Mouse (Mus musculus): ENCODE results near the gene Zscan21. TPM values are rescaled to one million over a fixed set of nuclear protein-coding genes. Genes with fewer than 3 reads are reported as not detected.

Zscan21 gene
- polyA plus RNA-seq, 1 experiment, result 14.0 TPM

GRCm38 (mm10) chr5:138084996-138085395, 31.7 kb upstream of the Zscan21 start, which contains the start of gene Zkscan1:
Gene Zkscan1, plus strand, starts transcription at chr5:138085084.
- peaks cover 5% of the 10 kb centered on the region; the same call in 1 of the 2 replicates for H3K4me1 ChIP-seq (ENCODE audit: control insufficient read depth, insufficient read depth, low read length)

GRCm38 (mm10) chr5:138085421-138085911, 31.2 kb upstream of the Zscan21 start:
- TF ChIP-seq POLR2A (IDR thresholded peaks at IDR 0.05; ENCODE audit: borderline replicate concordance, low read depth, low read length), result no peak
- TF ChIP-seq CTCF (IDR thresholded peaks at IDR 0.05; ENCODE audit: low read depth, low read length), result no peak
- H3K4me1 ChIP-seq (ENCODE audit: control insufficient read depth, insufficient read depth, low read length), result peaks cover 5% of the 10 kb centered on the region; the same call in 1 of the 2 replicates
- peak overlapping the region; percentile 96 for H3K4me3 ChIP-seq (ENCODE audit: insufficient read depth, low read length)
- peak overlapping the region; percentile 68 for H3K27ac ChIP-seq (ENCODE audit: insufficient read depth, low read depth, low read length)

More at GRCm38 (mm10) chr5:138084996-138085395, 31.7 kb upstream of the Zscan21 start, which contains the start of gene Zkscan1:
- TF ChIP-seq POLR2A (IDR thresholded peaks at IDR 0.05; ENCODE audit: borderline replicate concordance, low read depth, low read length) (no peak), CTCF (IDR thresholded peaks at IDR 0.05; ENCODE audit: low read depth, low read length) (no peak)
- Histone ChIP-seq H3K4me3 (ENCODE audit: insufficient read depth, low read length) (peak within 1 kb of the TSS; percentile 96), H3K27ac (ENCODE audit: insufficient read depth, low read depth, low read length) (peak within 1 kb of the TSS; percentile 68)

- H3K4me3 ChIP-seq (ENCODE audit: insufficient read depth, low read length), result no peak overlapping the region
- H3K27ac ChIP-seq (ENCODE audit: insufficient read depth, low read depth, low read length), result no peak overlapping the region
- peaks cover 5% of the 10 kb centered on the region; the same call in 1 of the 2 replicates for H3K4me1 ChIP-seq (ENCODE audit: control insufficient read depth, insufficient read depth, low read length)
- TF ChIP-seq CTCF (IDR thresholded peaks at IDR 0.05; ENCODE audit: low read depth, low read length) (no peak), POLR2A (IDR thresholded peaks at IDR 0.05; ENCODE audit: borderline replicate concordance, low read depth, low read length) (no peak)
Observed at GRCm38 (mm10) chr5:138086842-138087241, 29.9 kb upstream of the Zscan21 start.

GRCm38 (mm10) chr5:138088366-138088765, 28.3 kb upstream of the Zscan21 start:
- TF ChIP-seq CTCF (IDR thresholded peaks at IDR 0.05; ENCODE audit: low read depth, low read length) (no peak), POLR2A (IDR thresholded peaks at IDR 0.05; ENCODE audit: borderline replicate concordance, low read depth, low read length) (no peak)
- no peak overlapping the region for H3K27ac ChIP-seq (ENCODE audit: insufficient read depth, low read depth, low read length)
- peaks cover 5% of the 10 kb centered on the region; the same call in 1 of the 2 replicates for H3K4me1 ChIP-seq (ENCODE audit: control insufficient read depth, insufficient read depth, low read length)
- H3K4me3 ChIP-seq (ENCODE audit: insufficient read depth, low read length), result no peak overlapping the region

- no peak overlapping the region for H3K27ac ChIP-seq (ENCODE audit: insufficient read depth, low read depth, low read length)
- H3K4me1 ChIP-seq (ENCODE audit: control insufficient read depth, insufficient read depth, low read length), result peaks cover 5% of the 10 kb centered on the region; the same call in 1 of the 2 replicates
- TF ChIP-seq POLR2A (IDR thresholded peaks at IDR 0.05; ENCODE audit: borderline replicate concordance, low read depth, low read length) (no peak), CTCF (IDR thresholded peaks at IDR 0.05; ENCODE audit: low read depth, low read length) (no peak)
- H3K4me3 ChIP-seq (ENCODE audit: insufficient read depth, low read length), result no peak overlapping the region
Observed at GRCm38 (mm10) chr5:138089108-138089551, 27.6 kb upstream of the Zscan21 start.

- Histone ChIP-seq H3K4me1 (ENCODE audit: control insufficient read depth, insufficient read depth, low read length) (peaks cover 5% of the 10 kb centered on the region; the same call in 1 of the 2 replicates), H3K4me3 (ENCODE audit: insufficient read depth, low read length) (no peak overlapping the region), H3K27ac (ENCODE audit: insufficient read depth, low read depth, low read length) (no peak overlapping the region)
- TF ChIP-seq CTCF (IDR thresholded peaks at IDR 0.05; ENCODE audit: low read depth, low read length) (peak; percentile 53), POLR2A (IDR thresholded peaks at IDR 0.05; ENCODE audit: borderline replicate concordance, low read depth, low read length) (no peak)
Observed at GRCm38 (mm10) chr5:138090271-138090670, 26.4 kb upstream of the Zscan21 start.

GRCm38 (mm10) chr5:138090737-138091136, 26.0 kb upstream of the Zscan21 start:
- TF ChIP-seq POLR2A (IDR thresholded peaks at IDR 0.05; ENCODE audit: borderline replicate concordance, low read depth, low read length) (no peak), CTCF (IDR thresholded peaks at IDR 0.05; ENCODE audit: low read depth, low read length) (no peak)
- peaks cover 5% of the 10 kb centered on the region; the same call in 1 of the 2 replicates for H3K4me1 ChIP-seq (ENCODE audit: control insufficient read depth, insufficient read depth, low read length)

GRCm38 (mm10) chr5:138092771-138093170, 23.9 kb upstream of the Zscan21 start:
- H3K27ac ChIP-seq (ENCODE audit: insufficient read depth, low read depth, low read length), result no peak overlapping the region
- H3K4me1 ChIP-seq (ENCODE audit: control insufficient read depth, insufficient read depth, low read length), result 0 out of 2 replicates have a peak, but pooled peaks cover 2% of the 10 kb centered on the region
- H3K4me3 ChIP-seq (ENCODE audit: insufficient read depth, low read length), result no peak overlapping the region
- TF ChIP-seq CTCF (IDR thresholded peaks at IDR 0.05; ENCODE audit: low read depth, low read length), result no peak
- TF ChIP-seq POLR2A (IDR thresholded peaks at IDR 0.05; ENCODE audit: borderline replicate concordance, low read depth, low read length), result no peak

More at GRCm38 (mm10) chr5:138090737-138091136, 26.0 kb upstream of the Zscan21 start:
- Histone ChIP-seq H3K4me3 (ENCODE audit: insufficient read depth, low read length) (no peak overlapping the region), H3K27ac (ENCODE audit: insufficient read depth, low read depth, low read length) (no peak overlapping the region)

GRCm38 (mm10) chr5:138094474-138094873, 22.2 kb upstream of the Zscan21 start:
- no peaks in the 10 kb centered on the region for H3K4me1 ChIP-seq (ENCODE audit: control insufficient read depth, insufficient read depth, low read length)
- TF ChIP-seq CTCF (IDR thresholded peaks at IDR 0.05; ENCODE audit: low read depth, low read length) (no peak), POLR2A (IDR thresholded peaks at IDR 0.05; ENCODE audit: borderline replicate concordance, low read depth, low read length) (no peak)
- H3K27ac ChIP-seq (ENCODE audit: insufficient read depth, low read depth, low read length), result no peak overlapping the region
- H3K4me3 ChIP-seq (ENCODE audit: insufficient read depth, low read length), result no peak overlapping the region

GRCm38 (mm10) chr5:138104976-138105375, 11.7 kb upstream of the Zscan21 start:
- Histone ChIP-seq H3K27ac (ENCODE audit: insufficient read depth, low read depth, low read length) (no peak overlapping the region), H3K4me3 (ENCODE audit: insufficient read depth, low read length) (no peak overlapping the region), H3K4me1 (ENCODE audit: control insufficient read depth, insufficient read depth, low read length) (no peaks in the 10 kb centered on the region)
- no peak for TF ChIP-seq CTCF (IDR thresholded peaks at IDR 0.05; ENCODE audit: low read depth, low read length)
- no peak for TF ChIP-seq POLR2A (IDR thresholded peaks at IDR 0.05; ENCODE audit: borderline replicate concordance, low read depth, low read length)

All from bone marrow macrophage, adult 2 months (primary cell).